Mouse (Mus musculus): Measurements from ENCODE around the gene Itpkb. TPM values are rescaled to one million over a fixed set of nuclear protein-coding genes. Genes with fewer than 3 reads are reported as not detected.

Gene Itpkb
- total RNA-seq, 4 experiments from 2014 or later, result 64.4 to 99.3 (median 78.9) TPM

DNA sequence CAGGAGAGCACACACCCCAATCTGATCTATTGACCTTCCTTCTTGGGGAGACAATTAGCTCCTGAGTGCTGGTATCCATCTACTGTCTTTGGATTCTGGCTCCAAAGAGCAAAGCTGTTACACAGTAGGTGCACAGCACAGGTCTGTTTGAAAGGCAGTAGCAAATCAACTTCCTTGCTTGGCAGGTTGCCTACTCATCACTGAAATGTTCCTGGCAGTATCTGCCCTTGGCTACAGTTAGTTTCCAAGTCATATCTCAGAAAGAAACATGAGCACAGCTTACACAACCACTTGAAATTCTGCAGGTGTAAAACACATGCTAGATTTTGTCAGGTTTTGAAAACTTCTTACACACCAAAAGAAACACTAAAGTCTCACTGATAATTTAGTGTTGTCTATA lies 143.3 kb downstream of the Itpkb start:
- no peak for DNase-seq

Other genes starting within 250 kb of the Itpkb start
- gene Coq8a, start 130.9 kb upstream of the Itpkb start, total RNA-seq (2022), result 100 to 1,000 TPM in 3 of 4 experiments, 10 to 100 TPM in 1; 85.1 to 269 (median 187) TPM
- 10 to 100 TPM; 33.1 to 43.1 (median 38.4) TPM for gene Psen2, start 67.0 kb upstream of the Itpkb start, total RNA-seq (2022)
- under 1 TPM; 0.30 to 0.80 (median 0.60) TPM for gene Stum, start 153.0 kb downstream of the Itpkb start, total RNA-seq (2022)
- gene Parp1, start 238.4 kb downstream of the Itpkb start, total RNA-seq (2022), result 10 to 100 TPM; 67.5 to 78.3 (median 72.4) TPM

Data from adrenal gland, adult 8-10 months (tissue).